Mouse (Mus musculus): ENCODE data around the gene Rnf115.

- no peak for TF ChIP-seq CTCF (IDR thresholded peaks at IDR 0.05; ENCODE audit: low read depth)
- no peak for TF ChIP-seq EP300 (optimal IDR thresholded peaks at IDR 0.05)
Measured at GRCm38 (mm10) chr3:96838996-96839645, 111.7 kb downstream of the Rnf115 start.

Measured in stomach, postnatal 0 days (tissue).